Mouse (Mus musculus) olfactory bulb, adult 2 months (tissue): Measurements from ENCODE around the gene Caprin1.

ENCODE experiments used
- CTCF ChIP-seq: fragments of 200-500 bp; IDR thresholded peaks from 2 replicates; pipeline ENCODE4 v1.5.1; 2012; ENCODE audit warnings: low read depth, mild to moderate bottlenecking, low read length, moderate library complexity; ENCODE audit not compliant: insufficient read depth
- POLR2A ChIP-seq: fragments of 200-500 bp; IDR thresholded peaks from 2 replicates; pipeline ENCODE4 v1.6.1; 2012; ENCODE audit warnings: mild to moderate bottlenecking, low read depth, low read length, moderate library complexity; ENCODE audit not compliant: insufficient read depth

DNA sequence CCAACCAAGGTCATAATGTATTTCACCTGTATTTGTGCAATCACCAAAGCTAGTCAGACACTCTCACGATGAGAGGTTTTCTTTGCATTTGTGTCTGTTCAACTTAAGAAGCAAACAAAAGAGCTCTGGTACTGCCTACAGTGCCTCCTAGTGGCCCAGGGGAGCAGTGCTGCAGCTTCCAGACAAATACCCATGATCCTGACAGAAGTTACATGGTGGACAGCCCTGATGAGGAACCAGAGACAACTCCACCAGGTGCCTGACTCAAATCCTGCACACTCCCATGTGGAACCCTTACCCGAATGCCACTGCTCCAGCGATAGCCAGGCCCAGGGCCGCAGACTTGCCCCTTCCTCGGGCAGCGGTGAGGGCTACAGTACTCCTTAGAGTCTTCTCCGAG lies 53.5 kb downstream of the Caprin1 start:
- TF ChIP-seq CTCF (peak; percentile 37; the same call in 1 of the 2 replicates), POLR2A (no peak)
